Mouse (Mus musculus): Measurements from ENCODE around the gene Pitpna.
"Not testable (repeated sequence)": the region's sequence is repeated elsewhere in the genome, so short reads cannot be mapped to it uniquely, and the experiment has no call there.

Pitpna gene

GRCm38 (mm10) chr11:75587493-75588284, at the start of gene Pitpna:
Pitpna (plus strand) TSS chr11:75588097.
- DNase-seq, result peak; percentile 91

- DNase-seq, result no peak
Measured at GRCm38 (mm10) chr11:75538184-75538969, 49.5 kb upstream of the Pitpna start.

GRCm38 (mm10) chr11:75538970-75539299, 49.0 kb upstream of the Pitpna start:
- DNase-seq, result no peak

GRCm38 (mm10) chr11:75540209-75540608, 47.7 kb upstream of the Pitpna start:
- no peak for DNase-seq

- DNase-seq, result peak in 1 of 2 experiments; percentile 51
Measured at GRCm38 (mm10) chr11:75540710-75541581, 47.0 kb upstream of the Pitpna start.

- DNase-seq, result no peak
Measured at GRCm38 (mm10) chr11:75544713-75545112, 43.2 kb upstream of the Pitpna start.

GRCm38 (mm10) chr11:75546057-75546456, 41.8 kb upstream of the Pitpna start:
- DNase-seq, result no peak

GRCm38 (mm10) chr11:75549658-75550111, 38.2 kb upstream of the Pitpna start:
- no peak for DNase-seq

- no peak for DNase-seq
Measured at GRCm38 (mm10) chr11:75550200-75550946, 37.5 kb upstream of the Pitpna start.

- DNase-seq, result no peak
Measured at GRCm38 (mm10) chr11:75551321-75551720, 36.6 kb upstream of the Pitpna start.

GRCm38 (mm10) chr11:75551961-75552441, 35.9 kb upstream of the Pitpna start:
- no peak for DNase-seq

- DNase-seq, result no peak
Measured at GRCm38 (mm10) chr11:75552906-75553482, 34.9 kb upstream of the Pitpna start.

- DNase-seq, result not testable (repeated sequence)
Measured at GRCm38 (mm10) chr11:75556006-75556405, 31.9 kb upstream of the Pitpna start.

GRCm38 (mm10) chr11:75557142-75557541, 30.8 kb upstream of the Pitpna start:
- no peak for DNase-seq

GRCm38 (mm10) chr11:75558101-75558500, 29.8 kb upstream of the Pitpna start:
- DNase-seq, result no peak

- DNase-seq, result no peak
Measured at GRCm38 (mm10) chr11:75559870-75560504, 27.9 kb upstream of the Pitpna start.

- peak; percentile 82 to 91 for DNase-seq
Measured at GRCm38 (mm10) chr11:75560530-75561409, 27.1 kb upstream of the Pitpna start.

GRCm38 (mm10) chr11:75561410-75561791, 26.5 kb upstream of the Pitpna start:
- DNase-seq, result peak in 1 of 2 experiments; percentile 38

- DNase-seq, result no peak
Measured at GRCm38 (mm10) chr11:75562840-75563239, 25.1 kb upstream of the Pitpna start.

Data from thymus, adult 18-20 months (tissue).